Mouse (Mus musculus) testis, adult 2 months (tissue): Measurements from ENCODE around the gene Cipc. TPM values are rescaled to one million over a fixed set of nuclear protein-coding genes. Genes with fewer than 3 reads are reported as not detected.

Experiments used
- H3K27ac ChIP-seq: fragments of 200-500 bp; 2 replicates; pipeline ENCODE4 v1.5.1; 2012; ENCODE audit warnings: low read depth, low read length; ENCODE audit not compliant: control insufficient read depth, insufficient read depth
- H3K27me3 ChIP-seq: fragments of 200-500 bp; 2 replicates; pipeline ENCODE4 v1.6.1; 2012; ENCODE audit warnings: mild to moderate bottlenecking, low read length, moderate library complexity; ENCODE audit not compliant: control insufficient read depth, insufficient read depth
- H3K36me3 ChIP-seq: fragments of 200-500 bp; 2 replicates; pipeline ENCODE4 v1.6.1; 2012; ENCODE audit warnings: mild to moderate bottlenecking, low read length; ENCODE audit not compliant: control insufficient read depth, insufficient read depth
- H3K4me1 ChIP-seq: fragments of 200-500 bp; 2 replicates; pipeline ENCODE4 v1.6.1; 2012; ENCODE audit warnings: low read length; ENCODE audit not compliant: control insufficient read depth, insufficient read depth
- H3K4me3 ChIP-seq: fragments of 200-500 bp; 2 replicates; pipeline ENCODE4 v1.5.1; 2012; ENCODE audit warnings: low read depth, mild to moderate bottlenecking, low read length, moderate library complexity, mixed read lengths; ENCODE audit not compliant: control insufficient read depth
- CTCF ChIP-seq: fragments of 200-500 bp; IDR thresholded peaks from 2 replicates; pipeline ENCODE4 v1.5.1; 2012; ENCODE audit warnings: low read depth, mild to moderate bottlenecking, inconsistent platforms, low read length, moderate library complexity; ENCODE audit not compliant: control insufficient read depth, insufficient read depth, insufficient replicate concordance
- POLR2A ChIP-seq: fragments of 200-500 bp; IDR thresholded peaks from 2 replicates; pipeline ENCODE4 v1.6.1; 2012; ENCODE audit warnings: low read depth, mild to moderate bottlenecking, inconsistent platforms, low read length, moderate library complexity; ENCODE audit not compliant: control insufficient read depth
- polyA plus RNA-seq: library from polyadenylated mRNA; depleted of rRNA; stranded (reverse); fragments of >200 nt; gene quantifications from 2 replicates; pipeline ENCODE4 v1.2.3, GENCODE M21; 2012

Cipc gene
- polyA plus RNA-seq, 1 experiment: 42.7 TPM

DNA sequence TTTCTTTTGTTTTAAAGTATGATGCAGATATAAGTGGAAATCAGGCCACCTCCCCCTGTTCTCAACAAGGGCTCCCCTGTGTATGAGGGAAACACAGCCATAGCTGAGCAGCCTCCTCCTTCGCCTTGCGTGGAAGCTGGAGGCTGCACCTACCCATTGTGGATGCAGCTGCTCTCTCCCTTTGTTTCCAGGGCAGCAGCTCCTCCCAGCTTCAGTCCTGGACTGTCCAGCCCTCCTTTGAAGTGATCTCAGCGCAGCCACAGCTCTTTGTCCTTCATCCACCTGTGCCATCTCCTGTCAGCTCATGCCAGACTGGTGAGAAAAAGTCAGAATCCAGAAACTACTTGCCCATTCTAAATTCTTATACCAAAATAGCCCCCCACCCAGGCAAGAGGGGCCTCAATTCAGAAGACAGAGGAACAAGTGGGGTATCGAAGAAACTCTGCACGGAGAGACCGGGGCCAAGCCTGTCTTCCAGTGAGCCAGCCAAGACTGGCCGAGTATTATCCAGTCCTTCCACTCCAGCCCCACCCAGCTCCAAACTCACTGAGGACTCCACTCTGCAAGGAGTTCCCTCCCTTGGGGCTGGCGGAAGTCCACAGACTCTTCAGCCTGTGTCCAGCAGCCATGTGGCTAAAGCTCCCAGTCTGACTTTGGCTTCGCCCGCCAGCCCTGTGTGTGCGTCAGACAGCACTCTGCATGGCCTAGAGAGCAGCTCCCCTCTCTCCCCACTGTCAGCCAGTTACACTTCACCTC lies 14.9 kb downstream of the Cipc start:
- no peak overlapping the region for H3K4me3 ChIP-seq
- peaks cover 2% of the 10 kb centered on the region; the same call in 1 of the 2 replicates for H3K36me3 ChIP-seq
- no peaks in the 10 kb centered on the region for H3K27me3 ChIP-seq
- TF ChIP-seq CTCF (no peak), POLR2A (no peak)
- H3K27ac ChIP-seq: no peak overlapping the region
- no peaks in the 10 kb centered on the region for H3K4me1 ChIP-seq

- Histone ChIP-seq H3K27ac (no peak overlapping the region), H3K27me3 (no peaks in the 10 kb centered on the region), H3K36me3 (no peaks in the 10 kb centered on the region; the same call in 1 of the 2 replicates), H3K4me3 (no peak overlapping the region), H3K4me1 (no peaks in the 10 kb centered on the region)
- TF ChIP-seq CTCF (no peak), POLR2A (no peak)
These were observed 17.6 kb downstream of the Cipc start for GRCm38 (mm10) chr12:86964278-86965057.

GRCm38 (mm10) chr12:86965237-86965799 lies 18.5 kb downstream of the Cipc start:
- TF ChIP-seq POLR2A (no peak), CTCF (no peak)
- Histone ChIP-seq H3K4me1 (no peaks in the 10 kb centered on the region), H3K36me3 (no peaks in the 10 kb centered on the region; the same call in 1 of the 2 replicates), H3K27me3 (no peaks in the 10 kb centered on the region), H3K4me3 (no peak overlapping the region), H3K27ac (no peak overlapping the region)

- Histone ChIP-seq H3K36me3 (no peaks in the 10 kb centered on the region), H3K4me1 (no peaks in the 10 kb centered on the region), H3K27ac (no peak overlapping the region), H3K4me3 (no peak overlapping the region), H3K27me3 (no peaks in the 10 kb centered on the region)
- no peak for TF ChIP-seq CTCF
- no peak for TF ChIP-seq POLR2A
These were observed 21.8 kb downstream of the Cipc start for GRCm38 (mm10) chr12:86968468-86969219.

GRCm38 (mm10) chr12:86969220-86969601 lies 22.4 kb downstream of the Cipc start:
- peaks cover 2% of the 10 kb centered on the region for H3K4me1 ChIP-seq

DNA sequence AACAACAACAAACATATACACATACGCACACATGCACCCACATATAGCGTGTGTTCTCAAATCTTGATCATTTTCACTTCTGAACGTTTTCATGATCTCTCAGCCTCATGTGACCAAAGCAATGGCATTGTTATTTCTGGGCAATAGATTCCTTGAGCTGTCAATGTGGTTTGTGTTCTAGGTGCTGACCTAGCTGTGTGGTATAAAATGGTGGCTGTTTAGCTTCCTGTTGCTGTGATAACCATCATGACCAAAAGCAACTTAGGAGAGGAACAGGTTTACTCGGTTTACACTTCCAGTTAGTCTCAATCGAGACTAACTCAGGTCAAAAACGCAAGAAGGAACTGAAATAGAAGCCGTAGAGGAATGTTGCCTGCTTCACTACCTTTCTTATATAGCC lies 24.2 kb downstream of the Cipc start:
- TF ChIP-seq POLR2A (no peak), CTCF (no peak)
- Histone ChIP-seq H3K27ac (no peak overlapping the region), H3K4me3 (no peak overlapping the region), H3K27me3 (no peaks in the 10 kb centered on the region), H3K36me3 (no peaks in the 10 kb centered on the region), H3K4me1 (peaks cover 11% of the 10 kb centered on the region)

More at GRCm38 (mm10) chr12:86969220-86969601, 22.4 kb downstream of the Cipc start:
- no peak for TF ChIP-seq CTCF
- Histone ChIP-seq H3K27me3 (no peaks in the 10 kb centered on the region), H3K4me3 (no peak overlapping the region), H3K27ac (no peak overlapping the region), H3K36me3 (no peaks in the 10 kb centered on the region)
